Mouse (Mus musculus): Measurements from ENCODE around the gene Gdpgp1.

DNA sequence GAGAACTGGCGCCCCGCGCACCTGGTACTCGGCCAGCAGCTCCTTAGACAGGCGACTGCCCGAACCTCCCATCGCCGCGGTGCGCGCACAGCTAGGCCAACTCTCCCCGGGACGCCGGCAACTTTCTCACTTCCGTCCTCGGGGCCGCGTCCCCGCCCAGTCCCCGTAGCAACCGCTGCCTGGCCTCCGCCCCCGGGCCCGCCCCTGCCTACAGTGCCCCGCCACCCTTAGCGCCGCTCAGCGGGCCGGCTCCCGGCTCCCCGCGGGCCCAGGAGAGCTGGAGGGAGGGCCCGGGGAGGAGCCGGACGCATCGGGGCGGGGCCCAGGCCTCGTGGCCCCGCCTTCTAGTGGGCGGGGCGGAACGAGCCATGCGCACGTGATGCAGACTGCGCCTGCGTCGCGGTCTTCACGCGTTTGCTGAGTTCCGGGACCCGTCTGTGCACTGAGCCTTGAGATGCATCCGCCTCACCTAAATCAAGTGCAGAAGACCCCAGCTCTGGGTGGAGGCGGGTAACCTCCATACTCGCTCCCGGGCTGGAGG is at the start of gene Gdpgp1, which contains the start of gene Cib1:
- TF ChIP-seq POLR2A (IDR thresholded peaks at IDR 0.05; ENCODE audit: borderline replicate concordance, control insufficient read depth, low read depth, low read length): peak; percentile 74; the same call in 1 of the 2 replicates
- no peak for TF ChIP-seq CTCF (IDR thresholded peaks at IDR 0.05; ENCODE audit: control insufficient read depth, insufficient read depth, low read length)

Measured in bone marrow, adult 2 months (tissue).